Mouse (Mus musculus): ENCODE results near the gene Paqr4.

Paqr4 gene

GRCm38 (mm10) chr17:23725477-23725876 is 15.2 kb downstream of the Paqr4 start:
- no peak for DNase-seq

- no peak for DNase-seq
Observed at GRCm38 (mm10) chr17:23722376-23723125, 18.1 kb downstream of the Paqr4 start, which contains the start of gene 1520401A03Rik. TSS of gene 1520401A03Rik (minus strand) at chr17:23722783.

- no peak for DNase-seq
Observed at GRCm38 (mm10) chr17:23721886-23722285, 18.8 kb downstream of the Paqr4 start.

- no peak for DNase-seq
Observed at GRCm38 (mm10) chr17:23719455-23719854, 21.2 kb downstream of the Paqr4 start.

- no peak for DNase-seq
Observed at GRCm38 (mm10) chr17:23717003-23717402, 23.7 kb downstream of the Paqr4 start.

- DNase-seq = peak; percentile 38 to 75
Observed at GRCm38 (mm10) chr17:23706212-23706611, 34.5 kb downstream of the Paqr4 start.

GRCm38 (mm10) chr17:23705525-23706104 is 35.1 kb downstream of the Paqr4 start:
- DNase-seq = no peak

GRCm38 (mm10) chr17:23704741-23705140 is 35.9 kb downstream of the Paqr4 start:
- no peak for DNase-seq

- no peak for DNase-seq
Observed at GRCm38 (mm10) chr17:23703301-23703700, 37.4 kb downstream of the Paqr4 start.

- peak; percentile 74 to 83 for DNase-seq
Observed at GRCm38 (mm10) chr17:23700079-23700478, 40.6 kb downstream of the Paqr4 start.

GRCm38 (mm10) chr17:23699131-23700077 is 41.3 kb downstream of the Paqr4 start:
- DNase-seq = peak in 1 of 2 experiments; percentile 14

- DNase-seq = no peak
Observed at GRCm38 (mm10) chr17:23695801-23696200, 44.9 kb downstream of the Paqr4 start.

- DNase-seq = no peak
Observed at GRCm38 (mm10) chr17:23694491-23694890, 46.2 kb downstream of the Paqr4 start.

Measured in spleen, adult 18-20 months (tissue).